Mouse (Mus musculus) embryonic fibroblast, embryonic 13.5 days (primary cell): ENCODE measurements around the gene Chp1.

ENCODE experiments used
- CTCF ChIP-seq: IDR thresholded peaks from 2 replicates; pipeline ENCODE4 v1.5.1; 2011; ENCODE audit warnings: mild to moderate bottlenecking, control low read depth, low read length, moderate library complexity, borderline replicate concordance; ENCODE audit not compliant: insufficient read depth
- POLR2A ChIP-seq: IDR thresholded peaks from 2 replicates; pipeline ENCODE4 v1.6.1; 2011; ENCODE audit warnings: low read depth, mild to moderate bottlenecking, control low read depth, low read length, moderate library complexity

DNA sequence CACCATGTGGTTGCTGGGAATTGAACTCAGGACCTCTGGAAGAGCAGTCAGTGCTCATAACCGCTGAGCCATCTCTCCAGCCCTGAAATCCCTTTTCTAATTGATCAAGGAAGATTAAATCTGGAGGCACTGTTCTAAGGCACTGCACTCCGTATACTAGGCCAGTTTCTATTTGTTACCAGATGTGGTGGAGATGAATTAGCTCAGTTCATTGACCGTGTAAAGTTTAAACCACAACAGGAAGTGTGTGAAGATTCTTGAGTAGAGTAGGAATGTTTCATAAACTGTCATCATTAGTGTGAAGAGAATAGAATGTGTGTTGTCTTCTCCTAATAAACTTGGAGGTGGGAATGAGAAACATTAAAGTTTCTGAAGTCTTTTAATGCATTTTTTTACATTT, 14.3 kb downstream of the Chp1 start:
- no peak for TF ChIP-seq CTCF
- TF ChIP-seq POLR2A = no peak
